Mouse (Mus musculus): Measurements from ENCODE around the gene Gmeb1. TPM values are rescaled to one million over a fixed set of nuclear protein-coding genes. Genes with fewer than 3 reads are reported as not detected.

Gmeb1 gene
- polyA plus RNA-seq, 1 experiment from 2014 or later: 47.1 TPM

DNA sequence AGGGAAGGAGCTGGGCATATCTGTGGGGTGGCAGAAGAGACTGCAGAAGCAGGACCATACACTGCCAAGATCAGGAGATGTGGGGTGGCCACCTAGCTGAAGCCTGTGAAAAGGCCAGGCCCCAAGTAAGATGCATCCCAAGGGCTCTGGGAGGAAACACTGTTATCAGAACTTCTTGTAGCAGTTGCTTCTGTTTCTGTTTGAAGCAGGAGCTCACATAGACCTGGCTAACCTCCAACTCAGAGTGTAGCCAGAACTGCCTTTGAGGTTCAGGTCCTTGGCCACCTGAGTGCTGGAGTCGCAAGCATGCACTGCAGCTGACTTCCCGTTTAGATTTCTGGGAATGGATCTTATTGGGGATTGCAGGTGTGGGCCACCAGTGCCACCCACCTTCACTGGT is 43.6 kb downstream of the Gmeb1 start:
- no peaks in the 10 kb centered on the region for H3K4me1 ChIP-seq (replicated peaks)
- H3K36me3 ChIP-seq: peaks cover 14% of the 10 kb centered on the region
- no peak for ATAC-seq (ENCODE audit: insufficient number of reproducible peaks, insufficient read depth, low FRiP score, low TSS enrichment, low read depth)
- no peak overlapping the region for H3K9ac ChIP-seq (replicated peaks)
- H3K27me3 ChIP-seq: no peaks in the 10 kb centered on the region
- H3K4me2 ChIP-seq: no peak overlapping the region
- no peak overlapping the region for H3K27ac ChIP-seq
- 90% methylated on average over 2 of the region's 2 CpGs for WGBS
- no peaks in the 10 kb centered on the region for H3K9me3 ChIP-seq
- no peak overlapping the region for H3K4me3 ChIP-seq (replicated peaks)

DNA sequence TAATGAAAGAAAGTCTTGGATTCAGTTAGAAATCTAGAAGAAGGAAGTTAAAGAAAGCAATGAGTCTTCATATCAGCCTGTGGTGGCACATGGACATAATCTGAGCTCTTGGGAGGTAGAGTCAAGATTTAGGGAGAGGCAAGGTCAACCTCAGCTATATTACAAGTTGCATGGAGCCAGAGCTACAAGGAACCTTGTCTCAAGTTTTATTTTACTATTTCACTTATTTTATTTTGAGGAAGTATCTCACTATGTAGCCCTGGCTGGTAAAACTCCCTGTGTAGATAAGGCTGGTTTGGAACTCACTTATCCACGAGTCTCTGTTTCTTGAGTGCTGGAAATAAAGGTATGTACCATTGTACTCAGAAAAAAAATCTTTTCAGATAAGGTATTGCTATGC is 44.8 kb downstream of the Gmeb1 start:
- no peak overlapping the region for H3K9ac ChIP-seq (replicated peaks)
- no peaks in the 10 kb centered on the region for H3K27me3 ChIP-seq
- peaks cover 4% of the 10 kb centered on the region for H3K36me3 ChIP-seq
- H3K9me3 ChIP-seq: no peaks in the 10 kb centered on the region
- H3K4me1 ChIP-seq (replicated peaks): no peaks in the 10 kb centered on the region; the same call in 1 of the 2 replicates
- H3K4me3 ChIP-seq (replicated peaks): no peak overlapping the region
- WGBS: 85% methylated on average over 1 of the region's 1 CpGs
- H3K27ac ChIP-seq: no peak overlapping the region
- no peak overlapping the region for H3K4me2 ChIP-seq
- ATAC-seq (ENCODE audit: insufficient number of reproducible peaks, insufficient read depth, low FRiP score, low TSS enrichment, low read depth): no peak

DNA sequence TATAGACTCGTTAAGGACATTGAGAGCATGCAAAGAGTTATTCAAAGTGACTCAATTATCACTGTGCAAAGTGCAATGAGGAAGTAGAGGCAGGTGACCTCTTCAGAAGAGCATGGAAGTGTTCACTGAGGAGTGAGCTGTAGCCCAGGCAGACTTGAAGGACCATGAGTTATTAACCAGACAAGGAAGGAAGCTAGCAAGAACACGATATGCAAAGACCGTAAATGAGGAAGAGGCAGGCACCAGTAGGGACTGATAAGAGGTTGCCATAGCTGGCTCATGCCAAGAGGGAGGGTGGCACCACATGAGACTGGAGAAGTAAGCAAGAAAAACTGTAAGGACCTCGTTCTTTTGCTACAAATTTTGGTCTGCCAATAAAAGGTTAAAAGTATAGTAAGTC is 46.6 kb downstream of the Gmeb1 start:
- Histone ChIP-seq H3K4me3 (replicated peaks) (no peak overlapping the region), H3K27me3 (no peaks in the 10 kb centered on the region), H3K36me3 (peaks cover 7% of the 10 kb centered on the region), H3K4me1 (replicated peaks) (peaks cover 9% of the 10 kb centered on the region), H3K27ac (no peak overlapping the region), H3K4me2 (no peak overlapping the region), H3K9me3 (no peaks in the 10 kb centered on the region), H3K9ac (replicated peaks) (no peak overlapping the region)
- 66% methylated on average over 4 of the region's 4 CpGs for WGBS
- no peak for ATAC-seq (ENCODE audit: insufficient number of reproducible peaks, insufficient read depth, low FRiP score, low TSS enrichment, low read depth)

DNA sequence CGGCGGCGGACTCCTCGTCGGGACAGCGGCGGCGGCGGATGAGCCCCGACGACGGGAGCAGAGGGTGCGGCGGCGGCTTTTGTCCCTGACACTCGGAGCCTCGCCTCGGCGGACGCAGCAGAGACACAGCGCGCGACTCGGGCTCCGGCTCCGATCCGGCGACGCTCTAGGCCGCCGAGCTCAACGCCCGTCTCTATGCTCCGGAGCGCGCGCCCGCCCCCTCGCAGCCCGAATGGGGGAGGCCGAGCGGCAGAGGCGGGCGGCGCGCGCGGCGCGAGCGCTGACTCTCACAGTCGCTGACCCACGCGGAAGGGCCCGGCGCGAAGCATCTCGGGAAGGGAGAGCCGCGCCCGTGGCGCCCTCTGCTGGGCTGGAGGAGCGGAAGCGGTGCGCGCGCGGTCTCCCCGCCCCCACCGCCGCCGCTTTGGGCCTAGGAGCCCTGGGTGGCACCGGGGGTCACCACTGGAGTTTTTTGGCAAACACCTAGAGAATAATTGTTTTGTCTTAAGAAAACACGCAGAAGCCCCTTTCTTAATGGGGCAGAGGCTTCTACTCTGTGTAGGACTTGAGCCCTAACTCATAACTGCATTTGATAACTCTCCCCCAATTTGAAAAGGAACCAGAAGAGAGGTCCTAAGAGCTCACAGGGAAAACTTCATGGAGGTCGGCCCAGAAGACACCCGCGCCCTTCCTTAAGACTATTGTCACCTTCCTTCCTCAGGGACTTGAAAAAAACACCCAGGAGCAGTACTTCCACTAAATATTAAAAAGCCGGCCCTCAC is 49.3 kb downstream of the Gmeb1 start, which contains the start of gene Ythdf2:
TSS of gene Ythdf2 (minus strand) at position 351 of the 782 bp plus-strand sequence.
- no peaks in the 10 kb centered on the region for H3K27me3 ChIP-seq
- H3K9ac ChIP-seq (replicated peaks): peak within 1 kb of the TSS; percentile 100
- H3K4me2 ChIP-seq: peak within 1 kb of the TSS; percentile 87
- H3K36me3 ChIP-seq: peaks cover 32% of the 10 kb centered on the region
- peak within 1 kb of the TSS; percentile 94 for H3K4me3 ChIP-seq (replicated peaks)
- WGBS: 1% methylated on average over 77 of the region's 78 CpGs
- ATAC-seq (ENCODE audit: insufficient number of reproducible peaks, insufficient read depth, low FRiP score, low TSS enrichment, low read depth): peak; percentile 96
- peaks cover 19% of the 10 kb centered on the region for H3K4me1 ChIP-seq (replicated peaks)
- H3K9me3 ChIP-seq: no peaks in the 10 kb centered on the region
- H3K27ac ChIP-seq: peak within 1 kb of the TSS; percentile 94

DNA sequence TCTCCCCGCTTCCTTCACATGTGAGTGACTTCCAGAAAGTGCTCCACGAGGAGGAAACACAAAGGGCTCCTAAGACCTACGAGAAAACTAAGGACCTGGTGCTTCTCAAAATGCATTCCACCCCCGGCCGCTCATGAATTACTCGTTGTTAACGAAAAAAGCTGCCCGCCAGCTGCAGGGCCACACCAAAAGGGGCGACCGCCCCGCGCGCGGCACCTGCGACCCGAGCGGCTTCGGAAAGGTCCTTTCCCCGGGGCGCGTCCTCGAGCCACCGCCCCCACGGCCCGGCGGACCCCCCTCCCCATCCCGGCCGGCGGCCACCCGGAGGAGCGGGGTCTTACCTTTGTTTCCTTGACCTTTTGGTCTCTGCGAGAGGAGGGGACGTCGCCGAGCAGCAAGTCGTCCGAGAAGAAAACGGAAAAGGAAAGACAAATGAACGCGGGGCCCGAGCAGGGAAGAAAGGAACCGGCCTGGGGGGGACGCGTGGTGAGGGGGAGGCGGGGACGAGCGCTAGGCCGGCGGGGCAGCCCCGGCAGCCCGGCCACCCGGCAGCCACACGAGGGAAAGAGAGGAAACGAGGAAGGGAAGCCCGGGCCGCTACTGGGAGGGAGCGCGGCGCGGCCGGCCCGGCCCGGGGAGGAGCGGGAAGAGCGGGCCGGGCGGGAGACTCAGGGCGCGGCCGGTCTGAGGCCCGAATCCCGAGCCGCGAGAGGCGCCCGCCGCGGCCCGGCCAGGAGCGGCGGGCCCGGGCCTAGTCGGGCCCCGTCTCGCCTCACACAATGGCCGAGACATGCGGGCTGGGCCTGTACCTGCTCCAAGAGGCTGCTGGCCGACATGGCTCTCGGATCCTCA is 50.1 kb downstream of the Gmeb1 start:
- peak overlapping the region; percentile 87 for H3K4me2 ChIP-seq
- H3K9me3 ChIP-seq: no peaks in the 10 kb centered on the region
- WGBS: under 1% methylated on average over 83 of the region's 89 CpGs

DNA sequence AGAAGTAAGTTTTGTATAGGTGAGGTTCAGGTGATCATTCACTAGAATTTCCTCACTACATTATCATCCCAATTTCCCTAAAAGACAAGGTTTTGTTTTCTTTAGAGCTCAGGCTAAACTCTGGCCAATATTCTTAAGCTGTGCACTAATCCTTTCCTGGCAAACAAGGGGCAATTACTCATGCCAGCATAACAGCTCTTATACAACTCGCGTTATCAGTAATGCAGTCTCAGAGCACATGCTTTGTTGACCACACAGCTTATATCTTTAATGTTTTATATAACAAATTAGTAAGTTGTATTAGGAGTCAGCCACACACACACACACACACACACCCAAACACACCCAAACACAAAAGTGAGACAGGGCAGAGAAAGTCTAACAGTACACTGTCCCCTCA is 51.1 kb downstream of the Gmeb1 start:
- Histone ChIP-seq H3K4me3 (replicated peaks) (peak overlapping the region; percentile 94), H3K4me2 (peak overlapping the region; percentile 87), H3K27me3 (no peaks in the 10 kb centered on the region), H3K36me3 (peaks cover 50% of the 10 kb centered on the region), H3K9ac (replicated peaks) (peak overlapping the region; percentile 100), H3K9me3 (no peaks in the 10 kb centered on the region), H3K4me1 (replicated peaks) (peaks cover 19% of the 10 kb centered on the region), H3K27ac (no peak overlapping the region)
- WGBS: 59% methylated on average over 2 of the region's 2 CpGs
- no peak for ATAC-seq (ENCODE audit: insufficient number of reproducible peaks, insufficient read depth, low FRiP score, low TSS enrichment, low read depth)

More for the DNA sequence above, 50.1 kb downstream of the Gmeb1 start:
- peak; percentile 78 for ATAC-seq (ENCODE audit: insufficient number of reproducible peaks, insufficient read depth, low FRiP score, low TSS enrichment, low read depth)
- peaks cover 40% of the 10 kb centered on the region for H3K36me3 ChIP-seq
- H3K4me1 ChIP-seq (replicated peaks): peaks cover 19% of the 10 kb centered on the region
- peak overlapping the region; percentile 94 for H3K4me3 ChIP-seq (replicated peaks)
- no peaks in the 10 kb centered on the region for H3K27me3 ChIP-seq
- peak overlapping the region; percentile 94 for H3K27ac ChIP-seq
- H3K9ac ChIP-seq (replicated peaks): peak overlapping the region; percentile 100

DNA sequence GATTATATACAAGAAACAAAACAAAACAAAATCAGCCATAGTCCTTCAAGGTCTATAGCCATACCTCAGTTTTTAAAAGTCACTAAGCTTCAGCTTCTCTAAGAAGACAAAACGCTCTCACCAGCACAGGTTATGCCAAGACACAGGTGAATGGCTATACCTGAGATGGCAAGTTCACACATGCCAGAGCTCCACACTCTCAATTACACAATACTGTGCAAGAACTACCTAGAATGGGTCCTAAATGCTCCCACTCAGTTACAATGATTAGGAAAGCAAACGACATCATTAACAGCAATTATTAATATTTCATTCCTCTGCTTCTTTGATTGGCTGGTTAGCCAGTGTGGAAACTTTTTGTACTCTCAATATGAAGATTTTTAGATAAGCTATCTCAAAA is 52.1 kb downstream of the Gmeb1 start:
- Histone ChIP-seq H3K36me3 (peaks cover 60% of the 10 kb centered on the region), H3K27me3 (no peaks in the 10 kb centered on the region), H3K4me1 (replicated peaks) (peaks cover 19% of the 10 kb centered on the region), H3K9me3 (no peaks in the 10 kb centered on the region), H3K4me3 (replicated peaks) (no peak overlapping the region), H3K27ac (no peak overlapping the region), H3K4me2 (0 out of 2 replicates have a peak overlapping the region, but pooled peaks have one; percentile 87), H3K9ac (replicated peaks) (no peak overlapping the region)
- WGBS: 84% methylated on average over 2 of the region's 2 CpGs
- no peak for ATAC-seq (ENCODE audit: insufficient number of reproducible peaks, insufficient read depth, low FRiP score, low TSS enrichment, low read depth)

DNA sequence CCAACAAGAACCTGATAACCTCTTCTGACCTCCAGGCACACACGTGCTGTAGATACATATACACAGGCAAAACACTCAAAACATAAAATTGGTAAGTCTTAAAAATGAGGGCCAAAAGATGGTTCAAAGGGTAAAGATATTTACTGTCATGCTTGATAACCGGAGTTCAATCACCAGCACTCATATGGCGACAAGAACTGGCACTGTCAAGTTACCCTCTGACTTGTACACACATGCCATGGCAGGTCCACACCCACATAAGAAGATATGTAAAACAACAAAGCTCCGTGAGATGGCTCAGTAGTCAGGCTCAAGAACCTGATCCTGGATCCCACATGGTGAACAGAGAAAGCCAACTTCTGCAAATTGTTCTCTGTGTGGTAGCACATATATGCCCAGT is 54.1 kb downstream of the Gmeb1 start:
- ATAC-seq (ENCODE audit: insufficient number of reproducible peaks, insufficient read depth, low FRiP score, low TSS enrichment, low read depth): no peak
- WGBS: 98% methylated on average over 4 of the region's 4 CpGs
- peaks cover 81% of the 10 kb centered on the region for H3K36me3 ChIP-seq

DNA sequence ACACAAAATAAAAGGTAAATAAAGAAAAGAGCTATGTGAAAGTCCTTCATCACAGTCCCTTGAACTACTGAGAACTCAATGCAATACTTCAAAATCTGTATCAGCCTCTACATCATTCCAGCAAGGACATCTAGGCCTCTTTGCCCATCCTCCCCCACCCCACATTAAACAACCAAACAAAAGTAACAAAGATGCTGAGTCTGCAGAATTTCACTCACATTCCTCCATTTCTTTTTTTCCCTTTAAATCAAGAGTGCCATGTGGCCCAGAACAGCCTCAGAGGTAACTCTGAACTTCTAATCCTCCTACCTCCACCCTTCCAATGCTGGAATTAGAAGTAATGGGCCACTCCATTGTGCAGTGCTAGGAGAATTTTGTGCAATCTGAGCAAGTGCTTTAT is 62.6 kb downstream of the Gmeb1 start:
- no peak for ATAC-seq (ENCODE audit: insufficient number of reproducible peaks, insufficient read depth, low FRiP score, low TSS enrichment, low read depth)
- peaks cover 89% of the 10 kb centered on the region for H3K36me3 ChIP-seq
- H3K4me1 ChIP-seq (replicated peaks): peaks cover 11% of the 10 kb centered on the region; the same call in 1 of the 2 replicates
- H3K4me3 ChIP-seq (replicated peaks): no peak overlapping the region
- H3K4me2 ChIP-seq: no peak overlapping the region
- H3K27ac ChIP-seq: no peak overlapping the region
- H3K9ac ChIP-seq (replicated peaks): no peak overlapping the region
- no peaks in the 10 kb centered on the region for H3K27me3 ChIP-seq
- no peaks in the 10 kb centered on the region for H3K9me3 ChIP-seq

More for the DNA sequence above, 54.1 kb downstream of the Gmeb1 start:
- H3K9me3 ChIP-seq: no peaks in the 10 kb centered on the region
- no peak overlapping the region for H3K4me2 ChIP-seq
- H3K27ac ChIP-seq: no peak overlapping the region
- no peak overlapping the region for H3K9ac ChIP-seq (replicated peaks)
- H3K4me1 ChIP-seq (replicated peaks): peaks cover 22% of the 10 kb centered on the region
- H3K27me3 ChIP-seq: no peaks in the 10 kb centered on the region
- H3K4me3 ChIP-seq (replicated peaks): no peak overlapping the region

DNA sequence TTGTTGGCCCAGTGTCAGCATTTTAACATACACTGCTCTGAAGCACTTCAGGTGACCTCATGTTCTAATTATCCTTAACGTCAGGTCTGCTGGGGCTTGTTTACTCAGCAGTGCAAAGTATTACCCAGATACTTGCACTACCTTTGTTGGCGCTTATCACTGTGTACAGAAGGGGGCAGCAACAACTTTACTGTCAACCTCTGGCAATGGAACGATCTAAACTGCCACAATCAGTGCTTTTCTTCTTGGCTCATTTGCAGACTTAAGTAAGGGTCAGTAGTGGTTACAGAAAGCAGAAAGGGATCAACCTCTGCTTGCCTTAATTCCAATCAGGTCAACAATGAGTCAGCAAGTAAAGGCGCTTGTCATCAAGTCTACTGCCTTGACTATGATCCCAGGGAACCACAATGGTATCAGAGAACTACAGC is 63.1 kb downstream of the Gmeb1 start:
- WGBS: 60% methylated on average over 4 of the region's 4 CpGs
- Histone ChIP-seq H3K9me3 (no peaks in the 10 kb centered on the region), H3K4me2 (no peak overlapping the region), H3K9ac (replicated peaks) (no peak overlapping the region), H3K27me3 (no peaks in the 10 kb centered on the region), H3K4me3 (replicated peaks) (no peak overlapping the region), H3K36me3 (peaks cover 89% of the 10 kb centered on the region), H3K27ac (no peak overlapping the region), H3K4me1 (replicated peaks) (peaks cover 11% of the 10 kb centered on the region; the same call in 1 of the 2 replicates)
- ATAC-seq (ENCODE audit: insufficient number of reproducible peaks, insufficient read depth, low FRiP score, low TSS enrichment, low read depth): no peak

DNA sequence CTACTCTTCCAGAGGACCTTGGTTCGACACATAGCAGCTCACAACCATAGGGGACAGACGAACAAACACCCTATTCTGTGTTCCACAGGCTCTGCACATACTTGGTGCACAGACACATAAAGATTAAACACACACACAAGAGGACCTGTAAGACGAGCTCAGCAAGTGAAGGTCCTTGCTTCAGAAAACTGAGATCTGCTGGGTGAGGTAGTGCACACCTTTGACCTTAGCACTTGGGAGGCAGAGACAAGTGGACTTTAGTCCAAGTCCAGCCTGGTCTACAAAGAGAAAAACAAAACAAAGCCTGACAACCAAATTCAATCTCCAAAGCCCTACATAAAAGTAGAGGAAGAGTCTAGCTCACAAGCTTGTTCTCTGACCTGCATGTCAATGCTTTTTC is 66.4 kb downstream of the Gmeb1 start:
- 88% methylated on average over 3 of the region's 3 CpGs for WGBS

More for the DNA sequence above, 66.4 kb downstream of the Gmeb1 start:
- Histone ChIP-seq H3K9me3 (no peaks in the 10 kb centered on the region), H3K9ac (replicated peaks) (no peak overlapping the region), H3K4me3 (replicated peaks) (no peak overlapping the region), H3K4me1 (replicated peaks) (peaks cover 7% of the 10 kb centered on the region; the same call in 1 of the 2 replicates), H3K27ac (no peak overlapping the region), H3K4me2 (no peak overlapping the region), H3K36me3 (peaks cover 81% of the 10 kb centered on the region), H3K27me3 (no peaks in the 10 kb centered on the region)
- no peak for ATAC-seq (ENCODE audit: insufficient number of reproducible peaks, insufficient read depth, low FRiP score, low TSS enrichment, low read depth)

Measured in limb, embryonic 12.5 days (tissue).